Mouse (Mus musculus): ENCODE data around the gene Gcnt4. TPM values are rescaled to one million over a fixed set of nuclear protein-coding genes. Genes with fewer than 3 reads are reported as not detected.

Gcnt4 gene
- polyA plus RNA-seq, 3 experiments from 2014 or later: 0.09 TPM; not detected in 2

DNA sequence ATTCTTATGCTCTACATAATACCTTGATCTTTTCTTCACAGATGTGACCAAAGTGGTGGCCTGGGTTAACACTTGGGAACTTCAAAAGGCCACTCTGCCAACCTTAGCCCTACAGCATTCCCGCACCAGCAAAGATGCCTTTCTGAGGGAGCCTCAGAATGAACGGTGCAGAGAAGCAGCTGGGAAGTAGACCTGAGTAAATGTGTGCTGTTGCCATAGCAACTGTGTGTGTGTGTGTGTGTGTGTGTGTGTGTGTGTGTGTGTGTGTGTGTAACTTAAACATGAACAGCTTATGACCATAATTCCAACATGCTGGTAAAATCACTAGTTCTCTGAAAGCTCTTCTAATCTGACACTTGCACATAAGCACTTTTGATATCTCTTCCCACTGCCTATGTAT, 27.4 kb downstream of the Gcnt4 start:
- ATAC-seq: no peak

DNA sequence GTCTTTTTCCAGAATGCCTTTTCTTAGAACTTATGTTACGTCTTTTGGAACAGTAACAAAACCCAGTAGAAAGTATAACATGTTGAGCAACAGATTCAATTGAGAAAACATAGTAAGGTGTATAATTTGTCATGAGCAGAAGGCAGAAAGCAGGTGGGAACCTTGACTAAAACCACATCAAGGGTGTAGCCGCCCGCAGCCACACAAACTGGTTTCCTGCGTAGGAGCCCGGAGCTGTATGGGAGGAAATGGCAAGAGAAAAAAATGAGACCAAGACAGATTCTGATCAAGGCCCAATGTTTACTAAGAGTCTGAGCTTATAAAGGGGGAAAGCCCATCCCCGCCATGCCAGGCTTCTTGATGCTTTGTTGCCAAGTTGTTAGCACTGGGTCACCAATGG, 32.0 kb downstream of the Gcnt4 start:
- peak; percentile 98 for ATAC-seq

DNA sequence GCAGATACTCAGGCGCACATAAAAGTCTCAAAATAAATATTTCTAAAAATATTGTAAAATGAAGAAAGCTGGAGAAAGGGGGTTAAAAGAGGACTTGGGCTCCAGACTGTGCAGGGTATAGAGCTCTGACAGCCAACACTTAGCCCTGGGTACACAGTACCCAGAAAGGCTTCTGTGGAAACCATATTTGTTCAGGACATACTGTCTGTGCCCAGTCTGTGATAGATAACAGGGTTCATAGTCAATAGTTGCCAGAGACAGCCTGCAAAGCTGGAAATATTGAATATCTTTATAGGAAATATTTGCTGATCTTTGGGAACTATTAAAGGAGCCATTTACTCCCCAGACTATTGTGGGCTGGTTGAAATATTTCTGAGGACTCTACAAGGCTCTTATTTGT, 35.5 kb downstream of the Gcnt4 start:
- ATAC-seq: no peak

DNA sequence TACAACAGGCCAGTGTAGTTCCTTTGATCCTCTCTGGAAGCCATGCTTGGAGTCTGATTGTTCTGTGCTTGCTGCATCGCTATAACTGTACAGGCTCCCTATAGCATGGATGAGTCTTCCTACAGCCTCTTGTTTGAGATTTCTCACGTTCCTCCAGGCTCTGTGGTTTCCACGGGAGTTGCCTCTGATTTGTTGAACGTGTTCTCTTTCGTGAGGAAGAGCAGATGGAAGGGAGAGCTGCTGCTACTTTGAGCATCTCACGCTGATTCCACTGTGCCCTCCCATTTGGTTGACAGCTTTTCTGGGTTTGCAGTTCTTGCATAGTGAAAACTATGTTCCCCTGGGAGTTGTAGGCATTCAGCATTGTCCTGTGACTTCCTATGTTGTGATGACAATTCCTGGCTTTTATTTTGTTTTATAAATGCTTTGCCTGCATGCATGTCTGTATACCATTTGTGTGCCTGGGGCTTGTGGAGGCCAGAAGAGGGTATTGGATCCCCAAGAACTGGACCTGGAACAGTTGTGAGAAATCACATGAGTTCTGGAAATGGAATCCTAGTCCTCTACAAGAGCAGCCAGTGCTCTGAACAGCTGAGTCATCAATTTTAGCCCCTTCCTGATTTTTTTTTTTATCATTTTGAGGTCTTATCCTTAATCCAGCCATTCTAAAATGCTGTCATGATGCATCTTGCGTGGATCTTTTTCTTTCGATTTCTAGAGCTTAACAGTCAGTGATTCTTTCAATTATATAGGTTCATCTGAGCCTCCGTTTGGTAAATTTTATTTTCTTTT, 37.1 kb downstream of the Gcnt4 start:
- ATAC-seq: no peak

DNA sequence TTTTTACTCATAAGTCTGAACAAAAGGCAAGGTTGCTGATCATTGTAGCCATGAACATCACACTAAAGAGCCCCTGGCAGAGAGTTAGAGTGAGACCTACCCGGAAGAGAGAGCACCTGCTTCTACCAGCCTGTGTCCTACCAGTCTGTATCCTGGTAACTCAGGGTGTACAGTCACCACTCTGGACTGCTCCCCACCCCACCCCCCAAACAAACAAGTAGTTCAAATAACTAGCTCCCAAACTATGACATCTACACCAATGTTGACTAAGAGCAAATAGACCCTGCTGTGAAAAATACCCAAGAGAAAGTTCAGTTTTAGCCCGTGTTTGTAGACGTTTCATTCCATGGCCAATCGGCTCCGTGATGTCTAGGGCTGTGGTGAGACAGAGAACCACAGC, 38.3 kb downstream of the Gcnt4 start:
- ATAC-seq: no peak

DNA sequence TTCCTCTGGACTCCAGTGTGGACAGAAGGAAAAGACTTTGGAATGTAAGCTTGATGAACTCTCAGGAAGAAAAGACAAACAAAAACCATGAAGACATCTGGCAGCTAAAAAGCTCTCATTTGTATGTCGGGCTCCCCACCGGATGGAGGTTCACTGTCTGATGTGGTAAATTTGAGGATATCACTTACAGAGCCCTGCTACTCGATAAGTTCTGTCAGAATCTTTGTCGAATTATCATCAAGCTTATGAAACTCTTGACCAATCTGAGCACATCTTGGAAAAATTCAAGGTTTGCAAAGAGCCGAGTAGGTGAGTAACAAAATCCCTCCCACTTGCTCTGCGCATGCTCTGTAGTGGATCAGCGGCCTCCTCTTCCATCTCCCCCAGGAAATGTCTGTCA, 40.5 kb downstream of the Gcnt4 start:
- ATAC-seq: peak; percentile 52

DNA sequence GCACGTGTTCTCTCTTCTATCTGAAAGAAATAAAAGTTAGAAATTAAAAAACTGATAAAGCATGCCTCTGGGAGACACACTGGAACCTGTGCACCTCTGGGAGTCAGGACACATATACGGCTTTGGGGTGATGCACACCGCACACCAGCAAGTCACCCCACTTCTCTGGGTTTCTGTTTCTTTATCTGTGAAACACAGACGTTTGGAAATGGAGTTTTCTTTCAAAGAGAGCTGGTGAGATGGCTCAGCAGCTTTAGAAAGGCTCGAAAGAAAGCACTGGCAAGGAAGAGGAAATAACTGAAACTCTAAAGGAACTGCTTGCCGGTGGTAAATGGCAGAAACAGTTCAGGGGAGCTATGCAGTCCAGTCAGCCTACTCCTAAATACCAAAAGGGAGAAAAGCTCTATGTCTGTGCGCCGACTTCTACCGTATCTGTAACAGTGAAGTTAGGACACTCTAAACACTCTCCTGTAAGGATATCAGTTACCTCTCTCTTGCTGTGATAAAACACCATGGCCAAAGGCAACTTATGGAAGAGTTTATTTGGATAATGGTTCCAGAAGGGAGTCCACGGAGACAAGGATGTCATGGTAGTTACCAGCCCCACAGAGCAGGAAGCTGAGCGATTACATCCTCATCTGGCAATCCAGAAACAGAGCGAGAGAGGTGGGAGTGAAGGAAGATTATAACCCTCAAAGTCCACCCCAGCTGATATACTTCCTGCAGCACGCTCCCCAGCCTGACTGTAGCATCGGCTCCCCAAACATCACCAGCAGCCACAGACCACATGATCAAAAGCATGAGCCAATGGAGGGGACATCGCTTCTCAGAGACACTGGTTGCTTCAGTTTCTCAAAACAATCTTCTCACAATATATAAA, 42.0 kb downstream of the Gcnt4 start:
- ATAC-seq: no peak

DNA sequence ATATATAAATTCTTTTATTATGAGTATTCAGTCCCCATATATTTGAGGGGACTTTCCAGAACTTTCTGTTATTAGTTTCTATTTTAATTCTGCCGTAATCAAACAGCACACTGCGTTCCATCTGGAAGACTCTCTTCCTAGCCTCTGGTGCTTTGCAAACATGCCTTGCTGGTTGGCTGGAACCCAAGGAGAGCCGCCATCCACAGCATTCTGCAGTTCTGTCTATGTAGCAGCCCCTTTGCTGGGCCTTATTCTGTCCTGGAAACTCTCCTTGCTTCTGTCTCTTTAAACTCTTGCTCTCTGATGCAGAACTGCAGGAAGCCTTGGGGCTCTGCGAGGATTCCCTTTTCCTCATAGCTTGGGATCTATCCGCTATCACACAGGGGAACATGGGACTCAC, 42.6 kb downstream of the Gcnt4 start:
- no peak for ATAC-seq

DNA sequence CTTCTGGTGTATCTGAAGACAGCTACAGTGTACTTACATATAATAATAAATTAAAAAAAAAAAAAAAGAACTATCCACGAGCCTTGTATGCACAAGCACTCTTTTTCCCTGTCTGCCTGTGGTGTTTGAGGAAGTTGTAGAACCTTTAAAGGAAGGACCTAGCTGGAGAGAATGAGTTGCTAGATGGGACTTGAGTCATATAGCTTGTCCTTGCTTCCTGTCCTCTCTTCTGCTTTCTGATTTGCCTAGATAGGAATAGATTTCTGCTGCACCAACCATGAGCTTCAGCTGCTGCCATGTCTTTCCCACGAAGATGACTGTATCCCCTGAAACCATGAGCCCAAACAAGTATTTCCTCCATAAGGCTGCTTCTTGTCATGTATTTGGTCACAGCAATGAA, 43.3 kb downstream of the Gcnt4 start:
- no peak for ATAC-seq

DNA sequence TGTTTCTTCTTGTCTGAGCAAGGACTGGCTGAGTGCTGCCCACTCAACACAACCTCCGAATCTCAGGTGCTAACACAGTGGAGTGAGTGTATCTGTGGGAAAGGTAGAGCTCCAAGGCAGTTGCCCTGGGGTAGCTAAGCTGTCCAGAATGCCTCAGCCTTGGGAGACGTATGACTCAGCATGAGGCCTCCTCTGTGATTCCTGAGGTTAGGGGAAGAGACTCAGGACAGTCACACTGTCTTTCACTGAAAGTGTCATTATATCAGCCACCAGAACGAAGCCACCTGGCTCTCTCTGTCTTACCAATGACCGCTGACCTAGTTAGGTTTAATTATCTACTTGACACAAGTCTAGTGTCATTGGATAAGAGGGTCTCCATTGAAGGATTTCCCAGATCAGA, 46.6 kb downstream of the Gcnt4 start:
- ATAC-seq: no peak

DNA sequence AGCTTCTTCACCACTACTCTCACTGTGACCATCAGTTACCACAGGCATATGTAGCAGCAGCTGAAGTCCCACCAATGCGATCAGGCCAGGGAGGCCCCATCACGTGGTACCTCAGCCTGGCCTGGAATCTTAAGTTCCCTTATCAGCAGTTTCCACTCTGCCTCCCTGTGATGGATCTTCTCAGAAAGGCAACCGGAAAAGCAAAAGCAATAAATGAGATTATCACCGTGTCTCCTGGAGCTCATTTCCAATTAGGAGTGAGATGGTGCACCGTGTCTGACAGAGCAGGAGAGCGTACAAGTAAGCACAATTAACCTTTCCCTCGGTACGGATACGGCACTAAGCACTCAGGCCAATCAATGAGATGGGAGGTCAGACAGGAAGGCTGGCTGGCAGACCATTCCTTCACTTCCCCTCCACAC, 47.4 kb downstream of the Gcnt4 start:
- ATAC-seq: no peak

DNA sequence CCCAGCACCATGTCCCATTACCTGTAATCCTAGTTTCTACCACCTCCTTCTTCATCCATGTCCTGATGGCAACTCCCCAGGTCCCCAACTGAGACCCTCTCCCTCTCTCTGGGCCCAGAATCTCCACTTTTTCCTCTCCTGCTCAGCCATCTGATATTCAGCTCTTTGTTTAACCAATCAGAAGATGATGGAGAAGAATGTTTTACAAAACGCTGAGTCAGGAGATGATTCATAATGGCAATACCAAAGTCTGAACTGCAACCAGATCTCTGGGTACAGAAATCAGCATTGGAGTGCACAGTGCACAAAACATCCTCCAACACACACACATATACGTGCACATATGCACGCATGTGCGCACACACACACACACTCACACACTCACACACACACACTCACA, 48.8 kb downstream of the Gcnt4 start:
- no peak for ATAC-seq

DNA sequence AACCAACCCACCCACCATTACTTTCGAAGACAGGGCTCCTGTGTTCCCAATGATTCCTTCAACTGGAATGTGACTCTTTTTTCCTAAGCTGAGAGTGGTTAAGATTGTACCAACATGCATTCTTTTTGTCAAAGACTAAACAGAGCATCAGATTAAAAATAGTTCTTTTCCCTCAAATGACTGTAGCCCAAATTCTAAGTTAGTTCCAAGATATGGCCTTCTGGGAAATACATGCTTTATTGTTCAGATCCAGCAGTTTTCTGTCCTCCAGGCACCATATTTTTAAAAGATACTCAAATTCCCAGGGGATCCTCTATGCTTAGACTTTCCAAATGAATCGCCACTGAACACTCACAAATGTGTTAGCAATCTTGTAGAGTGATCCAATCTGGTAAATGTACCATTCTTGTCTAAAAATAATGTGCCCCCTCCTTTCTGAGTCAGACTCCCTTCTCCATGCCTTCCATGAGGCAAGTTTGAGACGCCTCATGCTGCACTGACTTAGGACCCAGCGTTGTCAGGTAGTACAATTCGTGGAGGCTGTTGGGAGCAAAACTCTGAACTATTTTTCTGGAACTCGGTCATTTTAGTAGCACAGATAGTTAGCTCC, 52.6 kb downstream of the Gcnt4 start:
- ATAC-seq: no peak

DNA sequence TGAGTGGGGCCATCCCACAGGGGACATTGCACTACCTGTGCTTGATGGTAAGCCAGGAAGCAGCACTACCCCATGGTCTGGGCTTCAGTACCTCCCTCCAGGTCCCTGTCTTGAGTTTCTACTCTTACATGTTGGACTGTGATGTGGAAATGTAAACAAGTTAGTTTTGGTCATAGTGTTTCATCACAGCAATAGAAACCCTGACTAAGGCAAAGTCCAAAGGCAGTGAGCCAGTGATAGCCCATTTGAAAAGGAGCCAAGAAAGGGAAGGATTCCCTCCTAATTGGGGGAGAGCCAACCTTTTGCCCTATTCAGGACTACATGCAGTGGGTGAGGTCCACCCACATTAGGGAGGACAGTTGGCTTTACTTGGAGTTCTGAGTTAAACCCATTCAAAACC, 56.1 kb downstream of the Gcnt4 start:
- ATAC-seq: no peak

DNA sequence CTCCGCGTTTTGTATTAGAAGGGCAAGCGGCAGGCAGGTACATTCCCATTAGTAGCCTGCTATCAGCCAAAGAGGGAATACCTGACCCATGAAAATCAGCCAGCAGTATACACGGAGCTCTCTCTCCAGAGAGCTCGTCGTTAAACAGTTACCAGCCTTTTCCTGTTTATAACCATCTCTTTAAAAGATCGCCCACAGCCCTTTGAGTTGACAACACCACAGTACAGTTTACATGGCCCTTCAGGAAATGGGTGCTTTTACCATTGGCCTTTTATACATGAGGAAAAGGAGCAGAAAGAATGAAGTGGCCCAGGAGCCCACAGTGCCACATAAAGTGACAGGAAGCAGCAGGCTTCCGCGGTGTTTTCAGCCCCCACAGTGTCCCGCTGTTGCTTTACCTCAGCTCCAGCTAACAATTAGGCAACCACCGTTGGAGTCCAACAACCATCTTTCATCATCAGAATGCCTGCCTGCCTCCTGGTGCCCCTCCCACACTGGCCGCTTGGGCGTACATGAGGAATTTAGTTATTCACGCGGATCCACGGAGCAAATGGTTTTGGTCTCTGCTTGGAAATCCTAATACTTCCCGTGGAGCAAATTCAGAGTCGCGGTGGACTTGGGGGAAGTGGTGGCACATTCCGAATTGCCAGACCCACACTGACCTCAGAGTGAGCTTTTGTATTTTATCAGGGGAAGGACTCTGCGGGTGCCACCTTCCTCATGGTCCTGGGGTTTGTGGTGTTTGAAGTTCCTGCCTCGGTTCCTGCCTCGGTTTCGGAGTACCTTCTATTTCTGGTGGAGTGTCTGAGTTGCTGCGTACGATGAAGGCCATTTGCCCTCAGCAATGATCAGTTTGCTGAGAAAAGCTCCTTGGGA, 59.0 kb downstream of the Gcnt4 start:
- ATAC-seq: peak; percentile 56

DNA sequence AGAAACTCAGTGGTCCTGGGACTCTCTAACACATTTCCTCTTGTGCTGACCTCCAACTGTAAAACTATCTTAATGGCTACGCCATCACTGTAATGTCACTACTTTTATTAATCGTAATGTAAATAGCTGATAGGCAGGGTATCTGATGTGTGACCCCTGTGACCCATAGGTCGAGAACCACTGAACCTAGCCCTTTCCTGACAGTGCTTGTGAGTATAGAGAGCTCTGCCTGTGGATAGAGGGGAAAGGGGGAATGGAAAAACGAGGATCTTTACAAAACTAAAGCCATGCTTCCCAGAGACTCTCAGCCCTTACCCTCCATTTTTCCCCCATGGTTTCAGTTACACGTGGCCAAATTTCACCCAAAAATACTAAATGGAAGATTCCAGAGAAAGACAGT, 60.2 kb downstream of the Gcnt4 start:
- no peak for ATAC-seq

DNA sequence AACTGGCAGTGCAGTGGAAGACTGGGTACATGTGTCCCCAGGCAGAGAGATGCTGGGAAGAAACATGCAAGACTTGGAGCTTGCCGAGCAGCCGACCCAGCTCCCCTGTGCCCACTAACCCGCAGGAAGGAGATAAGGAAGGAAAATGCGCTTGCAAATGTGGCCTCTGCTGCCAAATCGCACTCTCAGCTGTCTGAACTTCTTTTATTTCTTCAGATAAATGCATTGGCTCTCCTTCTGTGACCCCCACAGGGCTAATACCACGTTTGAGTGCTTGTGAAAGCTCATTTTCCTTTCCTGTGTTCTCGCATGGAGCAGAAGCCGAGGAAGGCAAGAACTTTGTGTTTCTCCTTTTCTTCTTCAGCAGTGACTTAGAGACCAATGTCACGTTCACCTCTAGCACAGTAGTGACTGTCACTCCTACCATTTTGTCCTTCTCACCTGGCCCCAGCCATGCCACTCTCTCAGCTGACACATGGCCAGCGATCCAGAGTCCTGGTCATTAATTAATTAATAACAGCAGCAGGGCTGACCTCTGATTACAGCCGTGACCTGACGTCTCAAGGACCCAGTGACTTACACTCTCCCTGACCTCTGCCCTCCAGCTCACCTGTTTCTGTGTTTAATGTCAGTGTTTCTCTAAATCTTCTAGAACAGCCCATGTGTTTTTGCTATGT, 61.2 kb downstream of the Gcnt4 start:
- no peak for ATAC-seq

DNA sequence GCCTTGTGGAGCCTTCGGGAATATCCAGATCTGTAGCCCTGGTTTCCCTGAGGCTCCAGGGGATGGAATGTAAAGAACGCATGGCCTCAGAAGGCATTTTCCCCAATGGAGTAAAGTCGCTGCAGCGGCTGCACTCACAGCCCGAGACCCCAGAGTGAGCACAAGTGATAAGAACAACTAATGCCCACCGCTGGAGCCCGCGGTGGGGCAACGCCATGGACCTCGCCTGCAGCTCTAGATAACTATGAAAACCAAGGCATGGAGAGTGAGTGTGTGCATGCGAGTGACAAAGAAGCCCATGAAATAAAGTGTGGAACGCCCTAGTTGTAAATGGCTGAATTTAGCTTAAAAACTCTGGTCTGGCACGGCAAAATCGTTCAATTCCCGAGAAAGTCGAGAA, 64.6 kb downstream of the Gcnt4 start:
- ATAC-seq: no peak

DNA sequence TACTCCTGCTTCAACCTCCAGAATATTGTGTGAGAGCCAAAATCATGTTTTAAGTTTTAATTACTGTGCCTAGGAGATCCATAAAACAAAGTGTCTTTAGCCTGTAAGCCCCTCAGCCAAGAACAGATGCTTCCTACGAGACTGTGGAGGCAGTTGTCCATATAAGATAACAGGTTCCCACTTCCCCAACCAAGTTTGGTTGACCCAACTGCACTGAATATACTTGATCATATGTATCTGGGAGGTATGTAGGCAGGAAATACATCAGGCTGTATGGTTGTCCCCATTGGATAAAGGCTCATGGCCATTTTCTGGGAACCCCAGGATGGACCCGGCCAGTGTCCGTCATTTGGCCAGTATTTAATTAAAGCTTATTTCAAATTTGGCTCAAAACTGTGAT, 65.6 kb downstream of the Gcnt4 start:
- ATAC-seq: no peak

DNA sequence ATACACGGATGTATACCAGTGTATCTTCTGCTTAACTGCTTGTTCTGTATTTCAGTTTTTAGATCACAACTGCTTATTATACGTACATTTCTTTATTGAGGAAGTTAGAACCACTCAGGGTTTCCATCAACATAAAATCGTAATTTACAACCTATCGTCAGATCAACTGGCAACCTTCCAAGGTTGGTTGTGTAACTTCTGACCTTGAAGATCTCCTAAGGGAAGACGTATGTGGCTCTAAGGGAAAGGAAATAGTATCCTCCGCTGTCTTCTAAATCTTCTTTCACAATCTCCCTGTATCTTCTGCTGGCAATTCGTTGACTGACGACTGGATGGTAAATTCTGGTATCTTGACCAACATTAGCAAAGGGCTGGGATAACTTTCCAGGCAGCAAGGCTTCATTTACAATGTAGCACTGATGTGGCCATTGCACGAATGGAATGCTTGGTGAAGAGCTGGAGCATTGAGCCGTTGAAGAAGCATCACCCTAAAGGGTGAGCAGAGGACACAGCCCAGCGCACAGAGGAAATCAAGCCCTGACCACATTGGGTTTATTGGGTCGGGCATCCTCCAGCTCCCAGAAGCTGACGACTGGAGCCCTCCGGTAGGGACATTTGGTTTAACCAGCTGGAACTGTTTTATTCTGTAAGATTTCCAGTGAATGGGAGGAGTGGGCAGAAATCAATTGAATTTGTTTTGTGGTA, 66.2 kb downstream of the Gcnt4 start:
- no peak for ATAC-seq

DNA sequence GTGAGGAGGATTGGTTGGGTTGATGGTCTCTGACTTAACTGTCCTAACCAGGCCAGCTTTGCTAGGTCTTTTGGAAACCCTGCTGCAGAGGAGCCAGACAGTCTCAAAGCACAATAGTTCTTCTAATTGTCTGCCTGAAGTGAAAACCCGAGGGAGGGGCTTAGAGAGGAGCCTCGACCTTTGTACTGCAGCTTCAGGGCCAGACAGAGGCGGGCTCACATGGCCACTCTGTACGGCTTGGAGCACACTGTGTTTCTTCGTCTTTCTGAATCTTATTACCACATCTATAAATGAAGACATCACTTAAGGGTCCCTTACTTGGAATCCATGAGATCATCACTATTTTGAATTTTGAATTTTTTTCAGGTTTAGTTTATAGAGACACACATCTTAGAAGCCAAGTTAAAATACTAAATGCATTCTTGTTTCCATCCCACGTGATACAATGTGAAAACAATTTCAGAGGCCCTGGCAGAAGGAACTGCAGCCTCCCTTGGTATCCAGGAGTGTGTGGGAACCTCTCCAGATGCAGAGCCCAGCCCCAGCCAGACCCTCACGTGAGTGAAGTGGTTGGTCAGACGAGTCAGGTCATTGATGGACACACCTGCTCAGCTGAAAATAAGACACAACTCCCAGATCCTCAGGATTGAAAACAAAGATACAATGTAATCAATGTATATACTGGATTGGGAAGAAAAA, 69.0 kb downstream of the Gcnt4 start:
- no peak for ATAC-seq
